Mouse (Mus musculus) hindbrain, embryonic 12.5 days (tissue): ENCODE results near the gene Gm20716. TPM values are rescaled to one million over a fixed set of nuclear protein-coding genes. Genes with fewer than 3 reads are reported as not detected.

Experiments used
- ATAC-seq: fragments of 200-750 bp; cut with Nextera tagmentation; 2 replicates; pipeline ENCODE4 v1.8.0; 2017; ENCODE audit warnings: moderate TSS enrichment; ENCODE audit not compliant: low FRiP score
- H3K27ac ChIP-seq: fragments of 300-500 bp; sonication (generic); 2 replicates; pipeline ENCODE4 v1.5.1; 2016; ENCODE audit warnings: mild to moderate bottlenecking
- H3K27me3 ChIP-seq: fragments of 300-500 bp; sonication (generic); 2 replicates; pipeline ENCODE4 v1.6.1; 2016; ENCODE audit warnings: mild to moderate bottlenecking
- H3K36me3 ChIP-seq: fragments of 300-500 bp; sonication (generic); 2 replicates; pipeline ENCODE4 v1.6.1; 2016; ENCODE audit warnings: mild to moderate bottlenecking
- H3K4me1 ChIP-seq: fragments of 300-500 bp; sonication (generic); 2 replicates; pipeline ENCODE4 v1.6.1; 2016
- H3K4me2 ChIP-seq: fragments of 300-500 bp; sonication (generic); replicated peaks from 2 replicates; pipeline ENCODE4 v1.6.1; 2016; ENCODE audit warnings: mild to moderate bottlenecking
- H3K4me3 ChIP-seq: fragments of 300-500 bp; sonication (generic); 2 replicates; pipeline ENCODE4 v1.5.1; 2016; ENCODE audit warnings: mild to moderate bottlenecking
- H3K9ac ChIP-seq: fragments of 300-500 bp; sonication (generic); 2 replicates; pipeline ENCODE4 v1.6.1; 2016; ENCODE audit warnings: mild to moderate bottlenecking, moderate library complexity
- H3K9me3 ChIP-seq: fragments of 300-500 bp; sonication (generic); replicated peaks from 2 replicates; pipeline ENCODE4 v1.6.1; 2016; ENCODE audit warnings: mild to moderate bottlenecking
- WGBS: fragments of 180-500 bp; shearing (Covaris S2); methylation state at CpG from one replicate; pipeline ENCODE4 v1.1.7; 2016; 5-methylcytosine and 5-hydroxymethylcytosine counted together
- polyA plus RNA-seq: library from polyadenylated mRNA; unstranded; fragments of >200 nt; fragmentation: Nextera tagmentation; extraction: Ambion mirVana; gene quantifications from 2 replicates; pipeline ENCODE4 v1.2.1, GENCODE M21; 2016

Gene Gm20716
- polyA plus RNA-seq: 21.7 and 22.8 TPM in 2 replicates

DNA sequence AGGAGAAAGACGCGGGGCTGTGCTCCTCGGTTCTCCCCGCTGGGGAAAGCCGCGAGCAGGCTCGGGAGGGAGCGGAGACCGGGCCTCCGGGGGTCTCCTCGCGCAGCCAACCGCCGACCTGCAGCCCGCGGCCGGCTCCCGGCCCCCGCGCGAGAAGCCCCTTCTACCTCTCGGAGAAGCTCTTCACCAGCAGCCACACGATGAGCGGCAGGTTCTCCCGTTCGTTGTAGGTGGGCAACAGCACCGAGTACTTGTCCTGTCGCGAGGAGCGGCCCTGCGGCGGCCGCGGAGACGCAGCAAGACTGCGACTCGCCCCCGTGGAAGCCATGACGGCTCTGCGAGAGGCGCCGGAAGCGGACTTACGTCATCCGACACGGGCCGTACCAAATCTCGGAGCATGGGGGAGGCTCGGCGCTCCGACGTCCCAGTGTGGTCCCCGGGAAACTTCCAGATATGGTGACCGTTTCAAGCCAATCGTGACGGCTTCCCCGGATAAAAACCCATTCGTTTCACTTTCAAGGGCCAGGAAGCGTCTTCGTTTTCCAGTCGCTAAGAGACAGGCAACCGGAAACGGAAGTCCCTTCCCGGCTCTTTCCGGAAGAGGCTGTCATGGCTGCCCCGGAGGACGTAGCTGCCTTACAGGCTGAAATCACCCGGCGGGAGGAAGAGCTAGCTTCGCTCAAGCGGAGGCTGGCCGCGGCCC, at the start of gene Gm20716, which contains the start of the genes Dpm1 and Mocs3:
Gene Gm20716, minus strand, starts transcription at position 339 of the 703 bp plus-strand sequence.
Gene Dpm1, minus strand, starts transcription at position 566 of the 703 bp plus-strand sequence.
Gene Mocs3, plus strand, starts transcription at position 597 of the 703 bp plus-strand sequence.
- Histone ChIP-seq H3K9me3 (no peaks in the 10 kb centered on the region), H3K27me3 (no peaks in the 10 kb centered on the region), H3K27ac (peak within 1 kb of the TSS; percentile 89), H3K4me2 (peak within 1 kb of the TSS; percentile 99), H3K9ac (peak within 1 kb of the TSS; percentile 97), H3K4me3 (peak within 1 kb of the TSS; percentile 100), H3K36me3 (peaks cover 27% of the 10 kb centered on the region), H3K4me1 (peaks cover 36% of the 10 kb centered on the region)
- WGBS: 1% methylated on average over 73 of the region's 73 CpGs
- ATAC-seq: peak; percentile 87

DNA sequence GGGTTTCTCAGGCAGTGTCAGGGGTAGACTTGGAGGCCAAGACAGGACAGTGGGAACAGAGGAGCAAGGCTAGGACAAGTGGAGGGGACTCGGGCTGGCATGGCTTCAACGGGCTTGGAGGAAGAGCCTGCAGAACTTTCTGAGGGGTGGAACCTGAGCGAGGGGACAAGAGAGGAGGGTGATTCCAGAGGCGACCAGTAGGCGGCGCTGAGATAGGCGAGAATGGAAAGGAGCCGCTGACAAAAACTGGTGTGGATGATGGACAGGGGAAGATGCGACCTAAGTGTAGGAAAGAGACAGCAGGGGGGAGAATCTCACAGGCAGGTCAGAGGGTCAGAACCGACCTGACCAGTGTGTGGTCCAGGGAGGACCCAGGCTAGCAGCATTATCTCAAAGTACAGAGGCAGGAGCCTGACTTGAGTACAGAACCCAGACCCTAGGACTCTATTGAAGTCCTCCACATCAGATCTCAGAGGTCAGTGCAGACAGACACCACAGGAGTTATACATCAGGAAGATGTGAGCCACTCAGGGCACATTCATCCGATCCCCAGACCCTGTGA, 44.3 kb upstream of the Gm20716 start:
- H3K4me2 ChIP-seq: no peak overlapping the region
- H3K27ac ChIP-seq: no peak overlapping the region
- peaks cover 30% of the 10 kb centered on the region for H3K27me3 ChIP-seq
- 10% methylated on average over 11 of the region's 11 CpGs for WGBS
- no peak for ATAC-seq
- no peak overlapping the region for H3K4me3 ChIP-seq
- H3K36me3 ChIP-seq: no peaks in the 10 kb centered on the region
- H3K9me3 ChIP-seq: no peaks in the 10 kb centered on the region
- H3K4me1 ChIP-seq: no peaks in the 10 kb centered on the region
- no peak overlapping the region for H3K9ac ChIP-seq

DNA sequence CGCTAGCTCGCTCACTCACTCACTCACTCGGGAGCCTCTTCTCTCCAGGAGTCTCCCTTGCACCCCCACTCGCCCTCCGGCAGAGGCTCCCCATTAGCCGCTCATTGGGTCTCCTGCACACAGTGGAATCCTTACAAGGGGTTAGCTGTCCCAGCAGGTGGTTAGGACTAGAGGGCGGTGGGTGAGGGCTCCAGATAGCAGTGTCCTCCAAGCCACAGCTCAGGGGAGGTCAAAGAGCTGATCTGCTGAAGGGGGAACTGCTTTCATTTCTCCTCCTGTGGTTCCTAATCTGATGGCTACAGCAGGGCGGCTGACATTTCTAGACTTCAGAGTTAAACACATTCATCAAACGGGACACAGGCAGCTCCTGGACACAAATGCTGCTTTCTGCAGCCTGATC, 43.2 kb upstream of the Gm20716 start:
- no peak overlapping the region for H3K9ac ChIP-seq
- H3K4me3 ChIP-seq: no peak overlapping the region
- ATAC-seq: no peak
- no peaks in the 10 kb centered on the region for H3K9me3 ChIP-seq
- no peaks in the 10 kb centered on the region for H3K36me3 ChIP-seq
- H3K4me1 ChIP-seq: no peaks in the 10 kb centered on the region
- H3K27ac ChIP-seq: no peak overlapping the region
- peaks cover 22% of the 10 kb centered on the region for H3K27me3 ChIP-seq
- no peak overlapping the region for H3K4me2 ChIP-seq
- WGBS: 50% methylated on average over 9 of the region's 9 CpGs

DNA sequence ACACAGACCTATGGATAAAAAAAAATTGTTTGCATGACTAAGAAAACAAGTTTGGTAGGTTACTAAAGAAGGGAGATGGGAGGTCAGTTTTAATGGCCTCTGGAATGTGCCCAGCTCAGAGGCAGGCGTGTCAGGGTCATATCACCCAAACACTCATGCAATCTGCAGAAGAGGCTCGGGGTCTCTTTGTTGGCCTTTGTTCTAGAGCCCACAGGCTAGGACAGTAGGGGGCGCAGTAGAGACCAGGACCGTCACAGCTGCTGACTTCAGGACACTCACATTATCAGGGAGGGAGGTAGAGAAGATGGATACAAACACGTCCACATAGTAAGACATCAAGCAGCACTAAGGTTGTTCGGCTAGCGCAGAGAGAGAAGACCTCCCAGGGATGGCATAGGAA, 37.9 kb upstream of the Gm20716 start:
- H3K9ac ChIP-seq: no peak overlapping the region
- H3K4me2 ChIP-seq: peak overlapping the region; percentile 32
- no peaks in the 10 kb centered on the region for H3K36me3 ChIP-seq
- no peaks in the 10 kb centered on the region for H3K9me3 ChIP-seq
- H3K4me1 ChIP-seq: no peaks in the 10 kb centered on the region
- WGBS: 46% methylated on average over 7 of the region's 7 CpGs
- H3K27me3 ChIP-seq: peaks cover 6% of the 10 kb centered on the region; the same call in 1 of the 2 replicates
- no peak overlapping the region for H3K27ac ChIP-seq
- 0 out of 2 replicates have a peak overlapping the region, but pooled peaks have one; percentile 1 for H3K4me3 ChIP-seq
- no peak for ATAC-seq

DNA sequence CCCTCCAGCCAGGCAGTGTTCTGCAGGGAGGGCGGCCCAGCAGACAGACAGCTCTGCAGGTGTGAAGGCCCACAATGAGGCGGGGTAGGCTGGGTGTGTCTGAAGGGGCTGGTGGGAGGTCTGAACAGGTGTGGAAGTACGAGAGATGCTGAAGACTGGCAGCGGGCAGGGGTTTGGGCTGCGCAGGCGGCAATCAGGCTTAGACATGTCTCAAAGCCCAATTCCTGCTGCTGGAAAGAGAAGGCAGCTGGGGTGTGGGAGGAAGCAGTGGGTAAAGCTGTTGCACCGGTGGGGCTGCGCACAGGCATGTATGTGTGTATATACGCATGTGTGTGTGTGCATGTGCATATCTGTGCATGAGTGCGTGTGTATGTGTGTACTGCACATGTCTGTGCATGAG, 30.7 kb upstream of the Gm20716 start:
- WGBS: 90% methylated on average over 10 of the region's 10 CpGs
- Histone ChIP-seq H3K27ac (no peak overlapping the region), H3K4me1 (no peaks in the 10 kb centered on the region), H3K36me3 (no peaks in the 10 kb centered on the region), H3K9ac (no peak overlapping the region), H3K4me3 (no peak overlapping the region), H3K9me3 (no peaks in the 10 kb centered on the region), H3K27me3 (no peaks in the 10 kb centered on the region), H3K4me2 (no peak overlapping the region)
- no peak for ATAC-seq

DNA sequence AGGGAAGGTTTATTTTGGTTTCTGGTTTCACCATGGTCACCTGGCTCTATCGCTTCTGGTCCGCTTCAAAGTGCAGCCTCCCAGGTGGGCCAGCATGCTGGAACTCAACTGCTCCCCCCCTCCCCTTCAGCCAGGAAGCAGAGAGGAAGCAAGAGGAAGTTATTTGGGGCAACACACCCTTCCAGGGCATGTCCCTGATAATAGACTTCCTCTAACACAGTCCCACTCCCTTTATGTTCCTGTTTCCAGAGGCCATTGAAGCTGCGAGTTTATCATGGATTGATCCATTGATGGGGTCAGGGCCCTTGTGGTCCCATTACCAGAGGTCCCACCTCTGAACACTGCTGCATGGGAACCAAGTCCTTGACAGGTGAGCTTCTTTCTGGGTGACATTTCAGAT, 30.0 kb upstream of the Gm20716 start:
- 95% methylated on average over 3 of the region's 3 CpGs for WGBS

DNA sequence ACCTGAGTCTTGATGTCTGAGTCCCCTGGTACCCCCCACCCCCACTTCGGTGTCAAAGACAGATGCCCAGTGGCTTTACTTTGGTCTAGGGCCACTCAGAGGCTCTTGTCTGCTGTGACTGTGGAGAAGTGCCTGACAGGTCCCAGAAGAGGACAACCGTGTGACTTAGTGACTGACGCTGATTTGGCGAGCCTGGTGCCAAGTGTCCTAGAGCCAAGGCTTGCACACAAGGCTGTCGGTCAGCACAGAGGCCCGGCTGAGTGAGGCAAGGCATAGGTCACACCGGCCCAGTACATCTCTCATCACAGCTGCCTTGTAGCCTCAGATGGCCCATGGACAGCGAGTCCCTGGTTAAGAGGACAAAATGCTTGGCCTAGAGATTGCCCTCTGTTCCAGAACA, 28.9 kb upstream of the Gm20716 start:
- no peaks in the 10 kb centered on the region for H3K9me3 ChIP-seq
- no peak for ATAC-seq

More for the DNA sequence above, 30.0 kb upstream of the Gm20716 start:
- Histone ChIP-seq H3K27me3 (no peaks in the 10 kb centered on the region), H3K9me3 (no peaks in the 10 kb centered on the region), H3K4me2 (no peak overlapping the region), H3K4me1 (no peaks in the 10 kb centered on the region), H3K9ac (no peak overlapping the region), H3K36me3 (no peaks in the 10 kb centered on the region), H3K4me3 (no peak overlapping the region), H3K27ac (no peak overlapping the region)
- ATAC-seq: no peak

DNA sequence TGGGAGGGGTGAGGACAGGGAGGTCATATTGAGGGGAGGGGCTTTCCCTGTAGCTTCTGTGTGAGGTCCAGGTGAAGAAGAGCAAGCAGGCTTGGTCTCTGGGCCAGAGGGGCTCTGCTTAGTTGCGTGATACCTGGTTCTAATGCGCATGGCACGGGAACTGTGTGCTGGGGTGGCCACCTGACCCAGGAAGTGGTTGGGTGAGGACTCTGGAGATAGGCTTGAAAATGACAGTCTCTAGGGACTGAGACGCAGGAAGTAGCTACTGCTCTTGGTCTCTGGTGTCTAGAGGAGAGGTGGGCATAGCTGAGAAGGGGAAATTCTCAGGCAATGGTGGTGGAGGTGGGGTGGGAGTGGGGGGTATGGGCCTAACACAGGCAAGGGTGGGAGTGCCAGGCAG, 27.0 kb upstream of the Gm20716 start:
- H3K9ac ChIP-seq: no peak overlapping the region
- H3K27me3 ChIP-seq: no peaks in the 10 kb centered on the region
- H3K27ac ChIP-seq: no peak overlapping the region
- H3K36me3 ChIP-seq: no peaks in the 10 kb centered on the region
- no peak for ATAC-seq
- H3K9me3 ChIP-seq: no peaks in the 10 kb centered on the region
- H3K4me1 ChIP-seq: peaks cover 4% of the 10 kb centered on the region; the same call in 1 of the 2 replicates
- H3K4me2 ChIP-seq: no peak overlapping the region
- 89% methylated on average over 4 of the region's 4 CpGs for WGBS
- no peak overlapping the region for H3K4me3 ChIP-seq

More for the DNA sequence above, 28.9 kb upstream of the Gm20716 start:
- 88% methylated on average over 8 of the region's 8 CpGs for WGBS
- Histone ChIP-seq H3K4me2 (no peak overlapping the region), H3K9ac (no peak overlapping the region), H3K27me3 (no peaks in the 10 kb centered on the region), H3K4me1 (no peaks in the 10 kb centered on the region), H3K4me3 (no peak overlapping the region), H3K36me3 (no peaks in the 10 kb centered on the region), H3K27ac (no peak overlapping the region)

DNA sequence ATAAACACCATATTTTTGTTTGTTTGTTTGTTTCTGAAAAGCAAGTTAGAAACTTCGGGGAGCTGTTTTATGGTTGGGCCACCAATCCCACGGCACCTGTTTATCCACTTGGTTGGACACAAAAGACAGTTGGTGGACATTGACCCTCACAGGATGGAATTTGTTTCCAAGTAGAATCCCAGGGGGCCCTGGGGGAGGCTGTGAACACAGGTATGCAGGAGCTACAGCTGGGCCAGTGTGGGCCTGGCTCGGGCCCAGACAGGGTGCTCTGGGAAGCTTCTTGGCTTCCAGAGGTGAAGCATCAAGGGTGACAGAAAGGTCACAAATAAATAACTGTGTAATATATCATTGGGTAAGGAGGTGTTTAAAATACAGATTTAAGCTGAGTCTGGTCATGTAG, 26.3 kb upstream of the Gm20716 start:
- no peak for ATAC-seq
- WGBS: 81% methylated on average over 3 of the region's 3 CpGs

DNA sequence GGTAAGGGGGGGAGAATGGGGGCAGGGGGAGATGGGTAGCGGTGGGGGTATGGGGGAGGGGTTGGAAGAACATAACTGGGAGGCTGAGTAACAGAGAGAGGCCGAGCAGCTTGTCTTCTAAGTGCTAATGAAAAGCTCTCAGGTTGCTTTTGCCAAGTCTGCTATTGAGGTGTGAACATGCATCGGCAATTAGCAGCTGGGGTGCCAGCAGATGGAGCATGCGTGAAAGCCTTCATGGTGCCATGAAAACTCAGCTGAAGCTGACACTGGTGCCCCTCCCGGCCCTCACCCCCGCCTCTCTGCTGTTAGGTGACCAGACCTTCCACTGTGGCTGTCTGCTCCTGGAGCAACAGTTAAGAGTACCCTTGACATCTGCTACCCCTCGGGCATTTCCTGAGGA, 23.7 kb upstream of the Gm20716 start:
- Histone ChIP-seq H3K4me2 (no peak overlapping the region), H3K9ac (no peak overlapping the region), H3K4me1 (peaks cover 4% of the 10 kb centered on the region; the same call in 1 of the 2 replicates), H3K27ac (no peak overlapping the region), H3K9me3 (no peaks in the 10 kb centered on the region), H3K27me3 (peaks cover 5% of the 10 kb centered on the region; the same call in 1 of the 2 replicates), H3K36me3 (no peaks in the 10 kb centered on the region), H3K4me3 (no peak overlapping the region)
- no peak for ATAC-seq
- WGBS: 61% methylated on average over 7 of the region's 7 CpGs

More for the DNA sequence above, 26.3 kb upstream of the Gm20716 start:
- Histone ChIP-seq H3K4me2 (no peak overlapping the region), H3K9ac (no peak overlapping the region), H3K27ac (no peak overlapping the region), H3K9me3 (no peaks in the 10 kb centered on the region), H3K4me3 (no peak overlapping the region), H3K27me3 (no peaks in the 10 kb centered on the region), H3K36me3 (no peaks in the 10 kb centered on the region), H3K4me1 (peaks cover 4% of the 10 kb centered on the region; the same call in 1 of the 2 replicates)

DNA sequence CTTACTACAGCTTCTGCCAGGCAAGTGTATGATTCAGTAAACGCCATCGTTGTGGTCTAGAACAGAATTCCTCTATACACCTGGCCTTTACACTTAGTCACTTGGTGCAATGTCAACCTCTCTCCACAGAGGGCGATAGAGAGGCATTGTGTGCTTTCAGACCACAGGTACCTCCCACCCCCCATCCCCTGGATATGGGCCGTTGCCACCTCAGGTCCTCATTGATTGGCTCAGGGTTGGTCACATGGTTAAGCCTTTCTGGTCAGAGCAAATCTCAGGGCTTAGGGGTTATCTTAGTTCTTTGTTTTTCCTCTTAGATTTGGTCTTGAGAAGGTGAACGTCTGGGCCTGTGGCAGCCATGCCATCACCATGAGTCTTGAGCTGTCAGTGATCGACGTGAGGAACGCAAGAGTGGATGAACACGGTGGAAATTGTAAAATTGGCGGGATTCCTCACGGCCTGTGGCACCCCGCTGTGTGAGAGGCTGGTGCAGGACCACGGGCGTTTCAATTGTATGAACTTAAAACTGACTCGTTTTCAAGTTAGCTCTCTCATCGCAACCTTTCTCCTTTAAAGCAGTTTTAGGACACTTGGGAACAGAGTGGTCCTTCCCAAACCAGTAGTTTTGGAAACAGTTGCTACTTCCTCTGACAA, 22.6 kb upstream of the Gm20716 start:
- no peak overlapping the region for H3K27ac ChIP-seq
- no peaks in the 10 kb centered on the region for H3K36me3 ChIP-seq
- H3K27me3 ChIP-seq: peaks cover 5% of the 10 kb centered on the region; the same call in 1 of the 2 replicates
- H3K4me3 ChIP-seq: peak overlapping the region; percentile 11; the same call in 1 of the 2 replicates
- peak overlapping the region; percentile 42 for H3K4me2 ChIP-seq
- no peak overlapping the region for H3K9ac ChIP-seq
- ATAC-seq: no peak
- WGBS: 15% methylated on average over 16 of the region's 16 CpGs
- no peaks in the 10 kb centered on the region for H3K9me3 ChIP-seq
- H3K4me1 ChIP-seq: peaks cover 4% of the 10 kb centered on the region; the same call in 1 of the 2 replicates

DNA sequence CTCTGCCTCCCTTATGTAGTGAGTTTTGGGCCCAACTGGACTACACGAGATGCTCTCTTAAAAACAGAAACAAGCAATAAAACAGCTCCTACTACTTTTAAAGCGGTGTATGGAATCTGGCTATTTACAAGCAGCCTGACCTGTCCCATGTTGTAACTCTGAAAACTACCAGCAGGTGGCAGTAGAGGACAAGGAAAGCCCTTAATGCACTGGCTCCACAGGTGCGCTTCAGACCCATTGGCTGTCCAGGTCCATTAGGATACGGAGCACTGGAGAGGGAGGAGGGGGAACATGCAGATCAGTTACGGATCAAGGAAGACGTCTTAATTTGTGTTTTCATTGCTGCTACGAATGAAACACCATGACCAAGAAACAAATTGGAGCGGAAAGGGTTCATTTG, 20.1 kb upstream of the Gm20716 start:
- no peaks in the 10 kb centered on the region for H3K36me3 ChIP-seq
- no peak overlapping the region for H3K27ac ChIP-seq
- H3K9me3 ChIP-seq: no peaks in the 10 kb centered on the region
- 14% methylated on average over 8 of the region's 8 CpGs for WGBS
- H3K27me3 ChIP-seq: peaks cover 5% of the 10 kb centered on the region; the same call in 1 of the 2 replicates
- H3K4me3 ChIP-seq: no peak overlapping the region
- H3K4me1 ChIP-seq: peaks cover 4% of the 10 kb centered on the region; the same call in 1 of the 2 replicates
- H3K4me2 ChIP-seq: no peak overlapping the region
- H3K9ac ChIP-seq: no peak overlapping the region
- ATAC-seq: peak; percentile 53
